Mouse (Mus musculus) neural tube, embryonic 11.5 days (tissue): Measurements from ENCODE around the gene Zfp827. TPM values are rescaled to one million over a fixed set of nuclear protein-coding genes. Genes with fewer than 3 reads are reported as not detected.
A peak's percentile ranks its signal among the peaks of the same experiment; 100 is the strongest.

Experiments used
- ATAC-seq: fragments of 200-750 bp; cut with Nextera tagmentation; 2 replicates; pipeline ENCODE4 v1.8.0; 2017; ENCODE audit warnings: moderate number of reproducible peaks, mild to moderate bottlenecking, moderate TSS enrichment, moderate library complexity; ENCODE audit not compliant: insufficient read depth, low FRiP score, low TSS enrichment
- DNase-seq: peaks from one replicate; pipeline ENCODE4 v3.0.0-alpha.2; 2015; ENCODE audit warnings: low spot score
- H3K27ac ChIP-seq: fragments of 300-500 bp; sonication (generic); 2 replicates; pipeline ENCODE4 v1.5.1; 2014; ENCODE audit warnings: low read depth, mild to moderate bottlenecking, low read length
- H3K27me3 ChIP-seq: fragments of 300-500 bp; sonication (generic); 2 replicates; pipeline ENCODE4 v1.6.1; 2014; ENCODE audit warnings: mild to moderate bottlenecking, low read length, mixed read lengths; ENCODE audit not compliant: control insufficient read depth, insufficient read depth
- H3K36me3 ChIP-seq: fragments of 300-500 bp; sonication (generic); 2 replicates; pipeline ENCODE4 v1.6.1; 2014; ENCODE audit warnings: mild to moderate bottlenecking, low read length, moderate library complexity, mixed read lengths; ENCODE audit not compliant: control insufficient read depth, insufficient read depth
- H3K4me1 ChIP-seq: fragments of 300-500 bp; sonication (generic); 2 replicates; pipeline ENCODE4 v1.6.1; 2014; ENCODE audit warnings: low read length, mixed read lengths; ENCODE audit not compliant: control insufficient read depth, insufficient read depth
- H3K4me2 ChIP-seq: fragments of 300-500 bp; sonication (generic); 2 replicates; pipeline ENCODE4 v1.6.1; 2014; ENCODE audit warnings: low read depth, mild to moderate bottlenecking, moderate library complexity
- H3K4me3 ChIP-seq: fragments of 300-500 bp; sonication (generic); 2 replicates; pipeline ENCODE4 v1.5.1; 2014; ENCODE audit warnings: low read depth, low read length
- H3K9ac ChIP-seq: fragments of 300-500 bp; sonication (generic); 2 replicates; pipeline ENCODE4 v1.6.1; 2014; ENCODE audit warnings: mild to moderate bottlenecking, low read length
- H3K9me3 ChIP-seq: fragments of 300-500 bp; sonication (generic); 2 replicates; pipeline ENCODE4 v1.6.1; 2016; ENCODE audit warnings: low read length; ENCODE audit not compliant: control insufficient read depth
- WGBS: fragments of 180-500 bp; shearing (Covaris S2); extraction: QIAGEN DNeasy Blood & Tissue Kit; methylation state at CpG from one replicate; pipeline ENCODE4 v1.1.7; 2014; 5-methylcytosine and 5-hydroxymethylcytosine counted together
- polyA plus RNA-seq: library from polyadenylated mRNA; unstranded; fragments of >200 nt; fragmentation: Nextera tagmentation; extraction: Ambion mirVana; gene quantifications from 2 replicates; pipeline ENCODE4 v1.2.1, GENCODE M21; 2014

Zfp827 gene
- polyA plus RNA-seq, 1 experiment from 2014 or later, result 12.5 TPM

DNA sequence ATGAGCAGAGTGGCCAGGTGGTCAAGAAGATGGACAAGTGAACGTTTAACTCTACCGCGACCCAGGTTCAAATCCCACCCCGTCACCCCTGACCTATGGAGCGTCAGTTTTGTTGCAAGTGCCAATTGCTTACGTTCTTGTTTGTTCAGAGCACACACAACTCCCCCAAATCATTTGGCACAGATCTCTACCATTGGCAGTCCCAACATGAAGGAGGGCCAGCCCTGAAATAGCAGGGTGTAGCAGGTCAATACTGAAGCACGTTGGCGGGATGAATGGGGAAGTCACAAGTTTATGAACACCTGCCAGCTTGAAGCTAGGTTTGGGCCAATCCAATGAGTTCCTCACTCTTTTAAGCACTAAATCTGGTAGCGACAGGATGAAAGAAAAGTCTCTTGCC lies 46.7 kb downstream of the Zfp827 start:
- H3K36me3 ChIP-seq, result peaks cover 4% of the 10 kb centered on the region
- ATAC-seq (no peak), DNase-seq (no peak)
- peaks cover 15% of the 10 kb centered on the region; the same call in 1 of the 2 replicates for H3K4me1 ChIP-seq
- WGBS, result 90% methylated on average over 9 of the region's 9 CpGs
- H3K9ac ChIP-seq, result no peak overlapping the region
- no peak overlapping the region for H3K27ac ChIP-seq
- no peak overlapping the region for H3K4me3 ChIP-seq
- H3K4me2 ChIP-seq, result no peak overlapping the region
- no peaks in the 10 kb centered on the region for H3K9me3 ChIP-seq
- H3K27me3 ChIP-seq, result no peaks in the 10 kb centered on the region

DNA sequence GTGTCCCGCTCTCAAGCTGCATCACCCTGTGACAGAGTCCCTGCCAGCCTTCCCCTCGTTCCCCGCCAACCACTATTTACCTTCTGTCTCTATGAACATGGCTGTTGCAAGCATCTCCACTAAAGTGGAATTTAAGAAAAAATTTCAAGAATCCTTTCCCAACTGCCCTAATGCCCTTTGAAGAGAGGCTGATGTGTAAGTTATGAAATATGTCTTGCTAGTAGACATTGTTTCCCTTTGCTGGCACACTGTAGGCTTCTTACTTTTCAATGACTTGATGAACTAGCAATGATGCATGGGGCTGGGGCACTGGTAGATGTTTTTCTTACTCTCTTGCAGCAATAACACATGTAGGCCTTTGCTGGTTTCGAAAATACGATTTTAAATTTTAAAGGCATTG lies 49.0 kb downstream of the Zfp827 start:
- ATAC-seq, result no peak
- no peak overlapping the region for H3K27ac ChIP-seq
- no peaks in the 10 kb centered on the region for H3K27me3 ChIP-seq
- no peak for DNase-seq
- H3K9ac ChIP-seq, result no peak overlapping the region
- H3K9me3 ChIP-seq, result no peaks in the 10 kb centered on the region
- 81% methylated on average over 5 of the region's 5 CpGs for whole genome bisulfite sequencing
- H3K4me2 ChIP-seq, result no peak overlapping the region
- H3K4me3 ChIP-seq, result no peak overlapping the region
- peaks cover 16% of the 10 kb centered on the region; the same call in 1 of the 2 replicates for H3K4me1 ChIP-seq
- 0 out of 2 replicates have a peak, but pooled peaks cover 5% of the 10 kb centered on the region for H3K36me3 ChIP-seq

DNA sequence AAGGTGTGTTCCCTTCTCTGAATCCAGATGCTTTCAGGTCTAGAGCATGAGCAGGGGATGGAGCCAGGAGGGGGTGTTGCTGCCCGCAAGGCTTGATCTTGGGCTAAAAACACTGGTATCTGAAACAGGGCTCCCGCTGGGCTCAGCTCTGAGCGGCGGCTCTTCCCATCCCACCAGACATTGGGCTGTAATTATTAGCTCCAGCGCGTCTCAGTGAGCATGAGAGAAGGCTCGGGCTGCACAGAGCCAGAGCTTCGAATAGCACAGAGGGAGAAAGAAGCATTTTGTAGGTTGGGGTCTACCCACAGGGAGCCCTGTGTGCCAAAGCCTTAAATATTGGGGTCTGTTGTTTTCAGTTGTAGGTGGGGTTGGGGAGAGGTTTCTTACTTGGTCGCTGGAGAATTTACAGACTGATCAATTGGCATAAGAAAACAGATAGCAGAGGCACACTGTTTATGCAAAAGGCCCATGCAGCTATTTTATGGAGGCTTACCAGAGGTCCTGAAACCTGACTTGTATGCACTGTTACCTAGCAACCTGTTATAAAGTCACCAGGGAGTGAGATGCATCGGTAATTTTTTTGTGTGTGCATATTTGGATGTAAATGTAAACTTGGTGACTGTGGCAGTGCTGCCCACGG lies 50.4 kb downstream of the Zfp827 start:
- Histone ChIP-seq H3K27me3 (no peaks in the 10 kb centered on the region), H3K4me3 (no peak overlapping the region), H3K4me1 (peaks cover 16% of the 10 kb centered on the region; the same call in 1 of the 2 replicates), H3K9me3 (no peaks in the 10 kb centered on the region), H3K9ac (no peak overlapping the region), H3K4me2 (no peak overlapping the region), H3K36me3 (peaks cover 6% of the 10 kb centered on the region; the same call in 1 of the 2 replicates), H3K27ac (peak overlapping the region; percentile 69)
- 19% methylated on average over 11 of the region's 11 CpGs for WGBS
- DNase-seq, result peak; percentile 8
- peak; percentile 36 for ATAC-seq

DNA sequence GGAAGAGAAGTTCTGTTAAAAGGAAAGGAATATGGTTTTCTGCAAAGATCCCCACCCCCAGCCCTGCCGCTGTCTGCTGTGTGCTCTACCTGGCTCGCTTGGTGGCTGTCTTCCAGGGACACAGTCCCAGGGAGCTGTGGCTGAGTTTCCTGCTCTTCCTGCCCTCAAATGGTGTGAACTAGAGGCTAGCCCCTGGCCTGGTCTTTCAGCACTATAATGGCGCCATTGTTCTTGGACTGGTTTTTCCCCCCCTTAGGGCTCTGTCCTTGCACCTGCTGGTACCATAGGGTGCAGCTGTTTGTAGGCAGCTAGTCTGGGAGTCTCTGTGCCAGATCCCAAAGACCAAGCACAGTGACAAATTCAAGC lies 50.9 kb downstream of the Zfp827 start:
- Histone ChIP-seq H3K4me2 (no peak overlapping the region), H3K9me3 (no peaks in the 10 kb centered on the region), H3K4me3 (no peak overlapping the region), H3K4me1 (peaks cover 16% of the 10 kb centered on the region; the same call in 1 of the 2 replicates), H3K27me3 (no peaks in the 10 kb centered on the region), H3K36me3 (peaks cover 6% of the 10 kb centered on the region; the same call in 1 of the 2 replicates), H3K9ac (no peak overlapping the region), H3K27ac (no peak overlapping the region; the same call in 1 of the 2 replicates)
- ATAC-seq (peak; percentile 70), DNase-seq (no peak)
- WGBS, result 73% methylated on average over 3 of the region's 3 CpGs

DNA sequence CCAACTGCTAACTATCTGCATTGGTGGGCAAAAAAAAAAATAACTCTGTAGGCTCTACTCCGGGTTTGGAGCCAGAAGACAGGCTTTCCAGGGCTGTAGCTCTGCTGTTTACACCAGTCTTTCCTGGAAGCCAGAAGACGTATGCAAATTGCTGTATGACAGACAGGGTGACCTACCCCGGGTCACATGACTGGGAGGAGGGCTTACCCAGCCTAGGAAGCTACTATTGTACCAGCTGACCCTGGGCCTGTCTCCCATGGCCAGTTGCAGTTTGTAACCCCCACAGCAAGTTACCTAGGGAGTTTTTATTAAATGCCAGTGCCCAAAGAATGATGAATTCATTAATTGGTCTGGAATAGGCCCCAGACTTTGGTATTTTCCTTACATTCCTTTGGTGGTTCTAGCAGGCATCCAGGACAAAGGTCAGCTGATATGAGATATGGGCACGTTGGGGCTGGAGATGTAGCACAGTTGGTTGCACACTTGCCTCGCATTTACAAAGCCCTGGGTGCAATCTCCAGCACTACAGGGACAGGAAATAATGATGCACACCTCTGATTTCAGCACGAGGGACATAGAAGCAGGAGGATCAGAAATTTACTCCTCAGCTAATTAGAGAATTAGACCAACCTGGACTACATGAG lies 52.0 kb downstream of the Zfp827 start:
- peaks cover 16% of the 10 kb centered on the region; the same call in 1 of the 2 replicates for H3K4me1 ChIP-seq
- 86% methylated on average over 6 of the region's 6 CpGs for WGBS
- H3K27me3 ChIP-seq, result no peaks in the 10 kb centered on the region
- no peak overlapping the region for H3K4me2 ChIP-seq
- H3K36me3 ChIP-seq, result peaks cover 6% of the 10 kb centered on the region; the same call in 1 of the 2 replicates
- H3K9ac ChIP-seq, result no peak overlapping the region
- no peak overlapping the region for H3K4me3 ChIP-seq
- ATAC-seq, result no peak
- H3K27ac ChIP-seq, result no peak overlapping the region
- peak; percentile 7 for DNase-seq
- H3K9me3 ChIP-seq, result no peaks in the 10 kb centered on the region

DNA sequence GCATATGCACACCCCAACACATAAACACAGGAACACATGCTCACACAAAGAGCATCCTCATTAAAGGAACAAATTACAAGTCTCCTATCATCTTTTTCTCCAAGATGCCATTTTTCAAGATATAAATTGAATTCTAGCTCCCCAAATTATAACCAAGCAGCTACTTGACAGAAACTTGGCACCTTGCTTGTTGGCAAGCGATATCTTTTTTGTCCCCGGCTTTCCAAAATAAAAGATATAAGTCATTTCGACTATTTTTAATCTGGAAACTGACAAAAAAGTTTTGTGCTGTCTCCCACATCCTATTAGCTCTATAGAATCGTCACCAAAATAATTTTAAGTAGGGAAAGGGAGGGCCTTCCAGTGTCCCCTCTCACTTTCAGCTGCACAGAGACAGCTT lies 53.1 kb downstream of the Zfp827 start:
- no peak for ATAC-seq
- no peaks in the 10 kb centered on the region for H3K9me3 ChIP-seq
- WGBS, result 94% methylated on average over 4 of the region's 4 CpGs

DNA sequence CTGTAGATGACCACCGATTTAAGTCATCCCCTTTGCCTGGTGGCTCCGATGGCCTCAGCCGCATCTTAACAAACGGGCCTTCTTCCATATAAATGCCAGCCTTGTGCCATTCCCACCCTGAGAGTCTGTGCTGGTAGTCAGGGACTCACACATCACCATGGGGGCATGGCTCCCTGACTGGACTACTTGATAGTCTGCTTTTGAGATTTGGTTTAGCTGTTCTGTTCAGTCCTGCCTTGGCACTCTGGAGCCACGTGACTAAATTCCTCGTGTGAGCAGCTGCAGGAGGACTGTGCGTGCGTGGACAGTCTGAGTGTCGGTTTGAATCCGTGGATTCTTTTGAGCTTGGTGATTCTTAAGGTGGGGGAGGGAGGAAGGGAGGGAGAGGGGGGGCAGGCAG lies 53.7 kb downstream of the Zfp827 start:
- Histone ChIP-seq H3K9ac (no peak overlapping the region), H3K9me3 (no peaks in the 10 kb centered on the region), H3K4me3 (no peak overlapping the region), H3K36me3 (peaks cover 6% of the 10 kb centered on the region; the same call in 1 of the 2 replicates), H3K4me1 (peaks cover 16% of the 10 kb centered on the region; the same call in 1 of the 2 replicates), H3K4me2 (no peak overlapping the region), H3K27me3 (no peaks in the 10 kb centered on the region), H3K27ac (no peak overlapping the region)
- ATAC-seq (no peak), DNase-seq (no peak)
- 89% methylated on average over 10 of the region's 10 CpGs for WGBS

More for the DNA sequence above, 53.1 kb downstream of the Zfp827 start:
- H3K27ac ChIP-seq, result no peak overlapping the region
- H3K9ac ChIP-seq, result no peak overlapping the region
- H3K27me3 ChIP-seq, result no peaks in the 10 kb centered on the region
- no peak overlapping the region for H3K4me2 ChIP-seq
- H3K36me3 ChIP-seq, result peaks cover 6% of the 10 kb centered on the region; the same call in 1 of the 2 replicates
- H3K4me3 ChIP-seq, result no peak overlapping the region
- no peak for DNase-seq
- peaks cover 16% of the 10 kb centered on the region; the same call in 1 of the 2 replicates for H3K4me1 ChIP-seq

DNA sequence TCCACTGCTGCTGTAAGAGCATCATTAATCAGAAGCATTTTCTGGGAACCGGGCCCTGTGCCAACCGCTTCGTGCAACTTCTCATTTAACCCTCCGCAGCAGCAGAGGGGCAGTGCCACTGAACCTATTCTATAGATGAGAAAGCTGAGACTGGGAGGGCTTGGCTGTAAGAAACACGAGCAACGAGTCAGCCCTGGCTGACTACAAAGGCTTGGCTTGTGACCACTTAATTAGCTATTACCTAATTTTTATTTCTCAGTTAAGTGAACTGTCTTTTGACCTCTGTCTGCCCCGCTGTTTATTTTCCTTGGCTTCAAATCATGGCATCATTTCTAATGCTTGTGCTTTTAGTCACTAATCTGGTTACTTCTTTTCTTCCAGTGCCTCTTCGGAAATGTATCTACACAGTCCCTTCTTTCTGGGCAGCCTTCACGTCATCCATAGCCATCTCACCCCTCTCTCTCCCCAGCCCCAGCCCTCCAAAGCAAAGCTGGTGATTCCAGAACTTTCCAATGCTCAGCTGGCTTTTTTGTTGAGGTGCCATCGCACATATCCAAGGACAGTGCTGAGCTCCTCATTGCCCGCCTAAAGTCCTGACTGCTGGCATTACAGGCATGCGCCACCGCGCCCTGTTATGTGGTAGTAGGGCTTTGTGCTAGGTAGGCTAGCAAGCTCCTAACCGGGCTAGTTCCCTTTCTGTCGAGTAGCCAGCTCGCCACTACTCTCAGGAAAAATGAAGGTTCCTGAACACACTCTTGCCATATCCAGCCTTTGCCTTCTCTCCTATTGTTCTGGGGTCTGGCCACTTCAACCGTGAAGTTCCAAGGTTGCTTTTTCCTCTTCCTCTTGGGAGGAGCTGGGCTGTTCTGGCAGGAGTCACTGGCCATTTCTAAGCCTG lies 55.5 kb downstream of the Zfp827 start:
- no peak overlapping the region for H3K4me3 ChIP-seq
- no peaks in the 10 kb centered on the region for H3K9me3 ChIP-seq
- peaks cover 11% of the 10 kb centered on the region; the same call in 1 of the 2 replicates for H3K4me1 ChIP-seq
- no peak overlapping the region for H3K4me2 ChIP-seq
- H3K27ac ChIP-seq, result no peak overlapping the region
- H3K36me3 ChIP-seq, result peaks cover 6% of the 10 kb centered on the region; the same call in 1 of the 2 replicates
- no peak overlapping the region for H3K9ac ChIP-seq
- peak; percentile 18 for DNase-seq
- WGBS, result 85% methylated on average over 18 of the region's 18 CpGs
- no peaks in the 10 kb centered on the region for H3K27me3 ChIP-seq
- ATAC-seq, result no peak
